Mouse (Mus musculus) hematopoietic stem cell, adult 5-6 weeks (primary cell): ENCODE measurements around the gene Cacna1b. TPM values are rescaled to one million over a fixed set of nuclear protein-coding genes. Genes with fewer than 3 reads are reported as not detected.

Experiments
- ATAC-seq, 2 experiments: fragments of 125-278 bp in 1 of 2; replicated peaks in 1 of 2; 2 replicates each; pipeline ENCODE4 v1.8.0; 2016 to 2017; ENCODE audit warnings: inconsistent platforms in 2 of 2, mild to moderate bottlenecking in 2 of 2, moderate number of reproducible peaks in 2 of 2, low read depth in 1 of 2, moderate TSS enrichment in 1 of 2; ENCODE audit not compliant: low FRiP score in 2 of 2, poor library complexity in 2 of 2, severe bottlenecking in 2 of 2, insufficient read depth in 1 of 2, low TSS enrichment in 1 of 2
- total RNA-seq: library from RNA; stranded (forward); fragments of 172-1452, 232-1000 nt; gene quantifications from 2 replicates; pipeline ENCODE4 v1.2.3, GENCODE M21; 2017

Cacna1b gene
- total RNA-seq, 1 experiment from 2014 or later, result not detected

- ATAC-seq, result 0 out of 4 replicates have a peak, but pooled peaks of 1 of the 2 experiments have one; percentile 57
These were observed 157.9 kb downstream of the Cacna1b start for GRCm38 (mm10) chr2:24605096-24605495.

GRCm38 (mm10) chr2:24589426-24589825, 173.5 kb downstream of the Cacna1b start:
- no peak for ATAC-seq

GRCm38 (mm10) chr2:24587999-24588398, 175.0 kb downstream of the Cacna1b start:
- peak in 1 of 2 experiments; percentile 17; a peak in 1 of 4 replicates for ATAC-seq

GRCm38 (mm10) chr2:24574616-24575015, 188.3 kb downstream of the Cacna1b start:
- ATAC-seq, result no peak

GRCm38 (mm10) chr2:24570917-24571316, 192.0 kb downstream of the Cacna1b start:
- peak; percentile 83 to 96 for ATAC-seq

- ATAC-seq, result peak in 1 of 2 experiments; percentile 41; a peak in 1 of 4 replicates
These were observed 194.4 kb downstream of the Cacna1b start for GRCm38 (mm10) chr2:24568555-24568954.

- no peak for ATAC-seq
These were observed 200.2 kb downstream of the Cacna1b start for GRCm38 (mm10) chr2:24562547-24563290.

GRCm38 (mm10) chr2:24561946-24562345, 201.0 kb downstream of the Cacna1b start:
- no peak; a peak in 1 of 4 replicates for ATAC-seq

GRCm38 (mm10) chr2:24560201-24560600, 202.8 kb downstream of the Cacna1b start:
- ATAC-seq, result no peak

- ATAC-seq, result no peak
These were observed 206.6 kb downstream of the Cacna1b start for GRCm38 (mm10) chr2:24556347-24556746.

- no peak for ATAC-seq
These were observed 209.0 kb downstream of the Cacna1b start for GRCm38 (mm10) chr2:24553962-24554361.

Other genes with a start within 250 kb of the Cacna1b start
- gene Ehmt1, start 156.5 kb upstream of the Cacna1b start, total RNA-seq, result 136 and 149 TPM in 2 replicates
- 89.9 and 103 TPM in 2 replicates for gene Arrdc1, start 172.1 kb upstream of the Cacna1b start, total RNA-seq
- 39.8 and 53.3 TPM in 2 replicates for gene Zmynd19, start 186.6 kb upstream of the Cacna1b start, total RNA-seq
- gene Dph7, start 199.2 kb upstream of the Cacna1b start, total RNA-seq, result 22.3 and 28.9 TPM in 2 replicates
- gene Mrpl41, start 211.9 kb upstream of the Cacna1b start, total RNA-seq, result 67.4 and 81.5 TPM in 2 replicates
- gene Pnpla7, start 212.9 kb upstream of the Cacna1b start, total RNA-seq, result 41.2 and 70.3 TPM in 2 replicates